Mouse (Mus musculus) midbrain, embryonic 14.5 days (tissue): ENCODE data around the gene Dmd. TPM values are rescaled to one million over a fixed set of nuclear protein-coding genes. Genes with fewer than 3 reads are reported as not detected.
A peak's percentile ranks its signal among the peaks of the same experiment; 100 is the strongest.

Experiments used
- ATAC-seq: fragments of 200-750 bp; cut with Nextera tagmentation; 2 replicates; pipeline ENCODE4 v1.8.0; 2017; ENCODE audit warnings: moderate number of reproducible peaks, moderate library complexity; ENCODE audit not compliant: low FRiP score, low TSS enrichment
- DNase-seq: peaks from one replicate; pipeline ENCODE4 v3.0.0-alpha.2; 2015
- H3K27ac ChIP-seq: fragments of 300-500 bp; sonication (generic); replicated peaks from 2 replicates; pipeline ENCODE4 v1.5.1; 2014; ENCODE audit warnings: mild to moderate bottlenecking, low read depth, low read length, moderate library complexity
- H3K27me3 ChIP-seq: fragments of 300-500 bp; sonication (generic); 2 replicates; pipeline ENCODE4 v1.6.1; 2014; ENCODE audit warnings: low read length, control low read depth, mixed read lengths; ENCODE audit not compliant: control insufficient read depth, insufficient read depth
- H3K36me3 ChIP-seq: fragments of 300-500 bp; sonication (generic); 2 replicates; pipeline ENCODE4 v1.6.1; 2014; ENCODE audit warnings: low read length, control low read depth; ENCODE audit not compliant: control insufficient read depth, insufficient read depth
- H3K4me1 ChIP-seq: fragments of 300-500 bp; sonication (generic); 2 replicates; pipeline ENCODE4 v1.6.1; 2014; ENCODE audit warnings: mild to moderate bottlenecking, antibody characterized with exemption, low read length, control low read depth; ENCODE audit not compliant: control insufficient read depth, insufficient read depth
- H3K4me2 ChIP-seq: fragments of 300-500 bp; sonication (generic); 2 replicates; pipeline ENCODE4 v1.6.1; 2014; ENCODE audit warnings: mild to moderate bottlenecking, low read length, moderate library complexity
- H3K4me3 ChIP-seq: fragments of 300-500 bp; sonication (generic); replicated peaks from 2 replicates; pipeline ENCODE4 v1.5.1; 2014; ENCODE audit warnings: low read depth, low read length
- H3K9ac ChIP-seq: fragments of 300-500 bp; sonication (generic); replicated peaks from 2 replicates; pipeline ENCODE4 v1.6.1; 2014; ENCODE audit warnings: mild to moderate bottlenecking, low read length, moderate library complexity
- H3K9me3 ChIP-seq: fragments of 300-500 bp; sonication (generic); 2 replicates; pipeline ENCODE4 v1.6.1; 2016; ENCODE audit warnings: low read length, control low read depth, mixed read lengths; ENCODE audit not compliant: control insufficient read depth
- WGBS: fragments of 180-500 bp; shearing (Covaris S2); extraction: QIAGEN DNeasy Blood & Tissue Kit; methylation state at CpG from one replicate; pipeline ENCODE4 v1.1.7; 2014; 5-methylcytosine and 5-hydroxymethylcytosine counted together
- polyA plus RNA-seq: library from polyadenylated mRNA; unstranded; fragments of >200 nt; fragmentation: Nextera tagmentation; extraction: Ambion mirVana; gene quantifications from 2 replicates; pipeline ENCODE4 v1.2.1, GENCODE M21; 2014

Gene Dmd
- polyA plus RNA-seq, 1 experiment from 2014 or later = 29.0 TPM

GRCm38 (mm10) chrX:84860012-84860647 lies 1911.5 kb downstream of the Dmd start:
- WGBS = 27% methylated on average over 3 of the region's 3 CpGs
- no peak overlapping the region for H3K27ac ChIP-seq
- H3K4me1 ChIP-seq = no peaks in the 10 kb centered on the region
- H3K27me3 ChIP-seq = no peaks in the 10 kb centered on the region
- no peak overlapping the region for H3K9ac ChIP-seq
- H3K36me3 ChIP-seq = no peaks in the 10 kb centered on the region
- DNase-seq (peak; percentile 56), ATAC-seq (peak; percentile 78; the same call in 1 of the 2 replicates)
- H3K9me3 ChIP-seq = no peaks in the 10 kb centered on the region
- no peak overlapping the region for H3K4me2 ChIP-seq
- no peak overlapping the region for H3K4me3 ChIP-seq

GRCm38 (mm10) chrX:84873090-84873489 lies 1924.4 kb downstream of the Dmd start:
- WGBS = 77% methylated on average over 4 of the region's 4 CpGs

GRCm38 (mm10) chrX:84878125-84878524 lies 1929.5 kb downstream of the Dmd start:
- Histone ChIP-seq H3K9ac (no peak overlapping the region), H3K27ac (no peak overlapping the region), H3K4me1 (no peaks in the 10 kb centered on the region), H3K36me3 (no peaks in the 10 kb centered on the region), H3K27me3 (no peaks in the 10 kb centered on the region), H3K4me3 (no peak overlapping the region), H3K9me3 (no peaks in the 10 kb centered on the region), H3K4me2 (no peak overlapping the region)
- DNase-seq (peak; percentile 4), ATAC-seq (no peak)
- WGBS = 48% methylated on average over 3 of the region's 3 CpGs

More at GRCm38 (mm10) chrX:84873090-84873489, 1924.4 kb downstream of the Dmd start:
- Histone ChIP-seq H3K9ac (no peak overlapping the region), H3K9me3 (no peaks in the 10 kb centered on the region), H3K4me1 (no peaks in the 10 kb centered on the region), H3K4me3 (no peak overlapping the region), H3K27me3 (no peaks in the 10 kb centered on the region), H3K27ac (no peak overlapping the region), H3K36me3 (no peaks in the 10 kb centered on the region), H3K4me2 (no peak overlapping the region)
- ATAC-seq (no peak), DNase-seq (no peak)

GRCm38 (mm10) chrX:84932715-84933473 lies 1984.2 kb downstream of the Dmd start:
- Histone ChIP-seq H3K9ac (no peak overlapping the region), H3K27me3 (no peaks in the 10 kb centered on the region), H3K4me2 (no peak overlapping the region), H3K36me3 (no peaks in the 10 kb centered on the region), H3K9me3 (no peaks in the 10 kb centered on the region), H3K27ac (no peak overlapping the region), H3K4me1 (no peaks in the 10 kb centered on the region), H3K4me3 (no peak overlapping the region)
- WGBS = 84% methylated on average over 10 of the region's 10 CpGs
- ATAC-seq = no peak
- peak; percentile 40 for DNase-seq

GRCm38 (mm10) chrX:84960557-84960956 lies 2011.9 kb downstream of the Dmd start:
- no peak overlapping the region for H3K9ac ChIP-seq
- H3K4me1 ChIP-seq = no peaks in the 10 kb centered on the region
- H3K36me3 ChIP-seq = no peaks in the 10 kb centered on the region
- H3K9me3 ChIP-seq = no peaks in the 10 kb centered on the region
- no peak for DNase-seq
- no peak overlapping the region for H3K4me3 ChIP-seq
- H3K27me3 ChIP-seq = no peaks in the 10 kb centered on the region
- no peak for ATAC-seq
- H3K27ac ChIP-seq = no peak overlapping the region
- WGBS = 82% methylated on average over 5 of the region's 5 CpGs
- H3K4me2 ChIP-seq = no peak overlapping the region

GRCm38 (mm10) chrX:84960972-84961371 lies 2012.3 kb downstream of the Dmd start:
- H3K9ac ChIP-seq = no peak overlapping the region
- H3K36me3 ChIP-seq = no peaks in the 10 kb centered on the region
- no peak overlapping the region for H3K4me3 ChIP-seq
- no peak overlapping the region for H3K4me2 ChIP-seq
- whole genome bisulfite sequencing = 83% methylated on average over 6 of the region's 6 CpGs
- no peak for ATAC-seq
- no peak overlapping the region for H3K27ac ChIP-seq
- DNase-seq = no peak
- no peaks in the 10 kb centered on the region for H3K4me1 ChIP-seq
- H3K9me3 ChIP-seq = no peaks in the 10 kb centered on the region
- H3K27me3 ChIP-seq = no peaks in the 10 kb centered on the region

GRCm38 (mm10) chrX:85008304-85008703 lies 2059.6 kb downstream of the Dmd start:
- no peaks in the 10 kb centered on the region for H3K9me3 ChIP-seq
- H3K27ac ChIP-seq = no peak overlapping the region
- no peak overlapping the region for H3K4me3 ChIP-seq
- no peaks in the 10 kb centered on the region for H3K36me3 ChIP-seq
- no peak overlapping the region for H3K4me2 ChIP-seq
- no peak for DNase-seq
- H3K9ac ChIP-seq = no peak overlapping the region
- no peak for ATAC-seq
- no peaks in the 10 kb centered on the region for H3K4me1 ChIP-seq
- no peaks in the 10 kb centered on the region for H3K27me3 ChIP-seq

- DNase-seq = no peak
- ATAC-seq = no peak
Observed at GRCm38 (mm10) chrX:85041466-85042058, 2092.9 kb downstream of the Dmd start.

More at GRCm38 (mm10) chrX:85041466-85042058, 2092.9 kb downstream of the Dmd start:
- H3K27ac ChIP-seq = no peak overlapping the region
- no peak overlapping the region for H3K4me2 ChIP-seq
- 40% methylated on average over 8 of the region's 8 CpGs for WGBS
- H3K27me3 ChIP-seq = no peaks in the 10 kb centered on the region
- H3K9me3 ChIP-seq = no peaks in the 10 kb centered on the region
- no peaks in the 10 kb centered on the region for H3K4me1 ChIP-seq
- H3K9ac ChIP-seq = no peak overlapping the region
- no peaks in the 10 kb centered on the region for H3K36me3 ChIP-seq
- H3K4me3 ChIP-seq = no peak overlapping the region
